Mouse (Mus musculus) heart, postnatal 10 days (tissue): ENCODE measurements at regions not wholly inside any gene's neighbourhood (a gene's known extent, or its start where the extent isn't known, plus 50 kb on each side); places are given as distances from the start of the nearest gene placed in this dataset.
"Not testable (repeated sequence)": the region's sequence is repeated elsewhere in the genome, so short reads cannot be mapped to it uniquely, and the experiment has no call there.

Experiments used
- DNase-seq, 2 experiments: peaks; one replicate each; pipeline ENCODE4 v3.0.0; 2021
- intact Hi-C: fragments of 180-260 bp; cut with DNase I; formaldehyde crosslinking; loops from one replicate; pipeline ENCODE4 v1.15.1; 2025

GRCm38 (mm10) chr19:3083438-3083837 is 199.3 kb upstream of the Mrpl21 start:
- DNase-seq = peak; percentile 2 to 16
- intact Hi-C loops = not testable (repeated sequence)

DNA sequence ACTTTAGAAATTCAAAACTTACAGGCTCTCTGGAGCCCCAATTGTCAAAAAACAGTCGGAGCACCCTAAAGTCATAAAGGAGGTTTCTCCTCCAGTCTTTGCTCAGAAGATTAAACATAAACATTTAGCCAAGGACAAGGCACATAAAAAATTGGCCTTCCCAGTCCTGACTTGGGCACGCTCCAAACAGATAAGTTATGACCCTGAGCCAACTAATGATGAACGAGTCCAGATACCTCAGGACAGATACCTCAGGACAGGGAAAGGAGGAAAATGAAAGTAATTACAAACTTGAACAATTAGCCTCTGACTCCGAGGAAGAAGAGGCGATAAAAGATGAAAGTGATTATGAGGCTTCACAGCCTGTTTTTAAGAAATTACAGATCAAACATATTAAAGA is 190.9 kb upstream of the Mrpl21 start:
- DNase-seq, intact Hi-C loops: not testable (repeated sequence)
